Mouse (Mus musculus): ENCODE measurements around the gene 4833439L19Rik.

The 4833439L19Rik gene

DNA sequence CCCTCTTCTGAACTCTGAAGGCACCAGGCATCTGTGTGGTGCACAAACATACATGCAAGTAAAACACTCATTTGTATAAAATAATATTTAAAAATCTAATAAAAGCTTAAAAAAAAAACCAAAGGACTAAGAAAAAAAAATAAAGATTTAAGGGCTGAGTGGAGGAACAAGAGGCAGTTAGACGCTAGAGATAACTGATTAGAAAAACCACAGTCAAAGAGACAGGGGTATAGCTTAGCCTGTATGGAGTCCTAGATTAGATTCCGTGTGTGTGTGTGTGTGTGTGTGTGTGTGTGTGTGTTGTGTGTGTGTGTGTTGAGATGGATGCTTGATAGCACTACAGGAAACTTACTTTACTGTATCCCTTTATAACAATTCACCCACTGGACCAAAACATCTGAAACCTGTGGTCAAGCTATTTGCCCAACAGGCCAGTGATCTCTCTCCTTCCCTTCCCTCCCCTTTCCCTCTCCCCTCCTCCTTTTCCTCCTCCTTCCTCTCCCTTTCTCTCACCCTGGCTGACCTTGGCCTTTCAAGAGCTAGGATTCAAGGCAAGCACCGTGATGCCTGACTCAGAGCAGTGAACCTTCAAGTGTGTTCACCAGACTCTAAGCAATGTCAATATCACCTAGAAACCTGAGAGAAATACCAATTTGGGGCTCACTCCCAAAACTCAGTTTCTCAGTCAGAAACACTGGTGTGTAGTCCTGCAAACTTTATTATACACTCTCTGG is 63.1 kb downstream of the 4833439L19Rik start:
- no peaks in the 10 kb centered on the region for H3K36me3 ChIP-seq (ENCODE audit: insufficient read depth, low read length)
- peaks cover 33% of the 10 kb centered on the region for H3K4me1 ChIP-seq (replicated peaks; ENCODE audit: low read depth, low read length)
- peaks cover 30% of the 10 kb centered on the region for H3K27me3 ChIP-seq (ENCODE audit: insufficient read depth, low read length)
- no peaks in the 10 kb centered on the region for H3K9me3 ChIP-seq (ENCODE audit: low read length)
- H3K4me3 ChIP-seq (replicated peaks; ENCODE audit: low read length), result no peak overlapping the region
- no peak for TF ChIP-seq NANOG (IDR thresholded peaks at IDR 0.05; ENCODE audit: borderline replicate concordance, low read length)
- TF ChIP-seq CTCF (conservative IDR thresholded peaks at IDR 0.05; ENCODE audit: low read length), result no peak
- no peak for TF ChIP-seq POU5F1 (IDR thresholded peaks at IDR 0.05; ENCODE audit: borderline replicate concordance, low read length)

DNA sequence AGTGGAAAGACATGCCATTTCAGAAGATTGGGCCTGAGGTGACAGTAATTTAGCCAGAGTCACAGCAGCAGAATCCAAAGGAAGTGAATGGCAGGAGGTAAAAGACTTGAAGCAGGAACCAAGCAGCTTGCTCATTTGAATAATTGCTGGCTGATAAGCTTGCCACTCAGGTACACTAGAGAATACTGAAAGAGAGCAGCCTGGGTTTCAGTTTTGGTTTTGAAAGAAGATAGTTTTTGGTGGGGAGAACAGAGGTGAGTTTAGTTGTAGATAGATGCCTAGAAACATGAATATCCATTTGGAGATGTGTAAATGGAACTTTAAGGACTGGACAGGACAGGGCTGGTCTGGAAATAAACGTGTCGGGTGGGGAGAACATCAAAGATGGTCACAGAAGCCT is 63.9 kb downstream of the 4833439L19Rik start:
- TF ChIP-seq POU5F1 (IDR thresholded peaks at IDR 0.05; ENCODE audit: borderline replicate concordance, low read length), result no peak
- no peak for TF ChIP-seq NANOG (IDR thresholded peaks at IDR 0.05; ENCODE audit: borderline replicate concordance, low read length)
- no peak for TF ChIP-seq CTCF (conservative IDR thresholded peaks at IDR 0.05; ENCODE audit: low read length)
- Histone ChIP-seq H3K27me3 (ENCODE audit: insufficient read depth, low read length) (peaks cover 30% of the 10 kb centered on the region), H3K36me3 (ENCODE audit: insufficient read depth, low read length) (no peaks in the 10 kb centered on the region), H3K9me3 (ENCODE audit: low read length) (no peaks in the 10 kb centered on the region), H3K4me1 (replicated peaks; ENCODE audit: low read depth, low read length) (peaks cover 27% of the 10 kb centered on the region), H3K4me3 (replicated peaks; ENCODE audit: low read length) (no peak overlapping the region)
